34 mouse cellular contexts compared by ENCODE assay signal in the genomic region with DNA sequence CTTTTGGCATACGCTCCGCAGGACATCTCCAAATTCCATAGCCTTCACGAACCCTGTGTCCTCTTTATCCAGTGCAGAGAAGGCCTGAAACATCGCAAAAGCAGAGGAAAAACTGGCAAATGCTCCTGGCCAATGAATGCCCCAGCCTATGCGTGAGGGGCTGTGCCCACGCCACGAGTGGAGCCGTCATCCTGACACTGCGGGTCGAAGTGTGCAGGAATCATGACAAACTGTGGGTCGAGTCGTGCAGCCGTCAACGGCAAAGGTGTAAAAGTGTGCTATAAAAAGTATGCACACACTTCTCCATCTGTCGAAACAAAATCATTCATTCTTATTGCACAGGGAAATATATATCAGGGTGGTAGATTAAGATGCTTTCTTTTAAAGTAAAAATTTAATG.
"Had no signal": no experiment of that assay in that cellular context is flagged by ENCODE, and none has a peak within 500 bp of the region (broad histone marks: within the 10 kb centered on the region; RNA-seq: fewer than 3 reads in every experiment).

No protein-coding gene starts in this region.

- DNase-seq: heart, postnatal 10 days; heart, postnatal 14 days; heart, postnatal 36 days; heart, postnatal 4 days; kidney, adult 11 months; kidney, adult 18-20 months; kidney, adult 2 months; kidney, adult 8-10 months; kidney, adult 9 months; kidney, postnatal 10 days; kidney, postnatal 14 days; kidney, postnatal 25 days; kidney, postnatal 36 days; kidney, postnatal 4 days; layer of hippocampus, adult 9-11 months; layer of hippocampus, postnatal 36 days had no signal

- H3K27ac ChIP-seq: heart, embryonic 13.5 days; heart, embryonic 15.5 days; hindbrain, embryonic 10.5 days; hindbrain, embryonic 12.5 days; hindbrain, embryonic 13.5 days; hindbrain, embryonic 14.5 days; hindbrain, embryonic 15.5 days; hindbrain, postnatal 0 days; intestine, embryonic 15.5 days; kidney, embryonic 15.5 days; kidney, postnatal 0 days; layer of hippocampus, adult 2 months had no signal

- ATAC-seq: hindbrain, embryonic 16.5 days; hindbrain, postnatal 0 days; inflammation-experienced regulatory T-cells, adult 6 months; intestine, embryonic 15.5 days; intestine, embryonic 16.5 days; intestine, postnatal 0 days had no signal

- H3K4me3 ChIP-seq: heart, embryonic 12.5 days; heart, embryonic 13.5 days; heart, embryonic 15.5 days; hindbrain, embryonic 10.5 days; hindbrain, embryonic 12.5 days; hindbrain, embryonic 13.5 days; hindbrain, embryonic 15.5 days; intestine, embryonic 15.5 days; kidney, embryonic 15.5 days; layer of hippocampus, adult 2 months; left cerebral cortex, adult 2 months had no signal
